Mouse (Mus musculus) NIH3T3 (cell line): ENCODE results near the gene Cdca8.

Experiments used
- DNase-seq: peaks from one replicate; pipeline ENCODE4 v3.0.0-alpha.2; 2012; ENCODE audit warnings: low read depth

The Cdca8 gene

DNA sequence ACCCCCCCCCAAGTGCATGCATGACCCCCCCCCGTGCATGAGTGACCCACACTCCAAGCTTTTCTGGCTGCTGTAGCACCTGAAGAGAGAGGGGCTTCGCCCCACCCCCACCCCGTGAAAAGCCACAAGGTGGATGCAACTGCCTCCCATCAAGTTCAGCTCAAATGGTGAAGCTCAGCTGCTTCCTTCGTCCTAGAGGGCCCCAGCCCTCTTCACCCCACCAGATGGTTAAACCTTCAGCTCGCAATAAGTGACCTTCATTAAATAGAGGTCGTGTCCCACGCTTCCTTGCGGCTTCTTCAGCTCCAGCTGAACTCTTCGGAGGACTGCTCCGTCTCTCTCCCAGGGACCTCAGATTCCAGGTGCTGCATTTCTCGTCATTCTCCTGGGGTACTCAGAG lies 58.5 kb downstream of the Cdca8 start, which contains the start of gene Epha10:
TSS of gene Epha10 (plus strand) at position 301 of the 400 bp plus-strand sequence.
- DNase-seq = no peak

DNA sequence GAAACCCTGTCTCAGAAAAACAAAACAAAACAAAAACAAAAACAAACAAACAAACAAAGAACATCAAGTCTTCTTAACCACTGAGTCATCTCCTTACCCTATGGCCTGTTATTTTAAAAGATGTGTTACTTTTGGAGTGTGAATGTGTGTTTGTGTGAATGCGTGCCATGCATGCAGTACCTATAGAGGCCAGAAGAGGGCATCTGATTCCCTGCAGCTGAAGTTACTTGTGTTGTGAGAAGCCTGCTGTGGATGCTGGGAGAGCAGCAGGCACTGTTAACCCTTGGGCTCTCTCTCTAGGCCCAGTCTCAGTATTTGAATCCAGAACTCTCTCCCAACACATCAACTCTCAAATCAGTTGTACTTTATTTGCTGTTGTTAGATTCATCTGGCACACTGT lies 66.4 kb downstream of the Cdca8 start:
- peak; percentile 40 for DNase-seq
